Mouse (Mus musculus): ENCODE measurements around the gene Bap1. TPM values are rescaled to one million over a fixed set of nuclear protein-coding genes. Genes with fewer than 3 reads are reported as not detected.
A peak's percentile ranks its signal among the peaks of the same experiment; 100 is the strongest.

Gene Bap1
- polyA plus RNA-seq, 1 experiment, result 42.0 TPM

DNA sequence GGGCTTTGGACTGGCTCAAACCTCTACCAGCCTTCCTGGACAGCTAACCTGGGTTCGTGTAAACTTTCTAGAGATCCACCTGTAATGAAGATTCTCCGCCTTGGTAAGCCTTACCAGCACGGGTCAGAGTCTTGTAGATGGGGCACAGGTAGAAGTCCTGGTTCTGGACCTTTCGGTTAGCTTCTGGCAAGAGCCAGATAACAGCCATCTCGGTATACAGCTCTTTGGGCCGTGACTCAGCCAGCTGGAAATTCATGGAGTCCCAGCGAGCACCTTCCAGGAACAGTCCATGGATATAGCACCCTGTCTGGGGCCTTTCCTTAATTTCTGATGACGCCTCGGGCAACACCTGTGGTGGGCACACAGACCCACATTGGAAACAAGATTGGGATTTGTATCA lies 9.7 kb downstream of the Bap1 start:
- H3K79me3 ChIP-seq (ENCODE audit: low read depth), result no peaks in the 10 kb centered on the region
- no peaks in the 10 kb centered on the region for H3K79me2 ChIP-seq (ENCODE audit: control insufficient read depth, insufficient read depth)
- H3K36me3 ChIP-seq (ENCODE audit: control insufficient read depth, insufficient read depth), result peaks cover 62% of the 10 kb centered on the region
- no peaks in the 10 kb centered on the region for H3K27me3 ChIP-seq (ENCODE audit: control insufficient read depth, insufficient read depth, insufficient read length)
- H3K4me3 ChIP-seq (ENCODE audit: insufficient read depth, poor library complexity, severe bottlenecking), result no peak overlapping the region
- no peak overlapping the region for H3ac ChIP-seq (ENCODE audit: control insufficient read depth, insufficient read length, low read depth)
- no peak for TF ChIP-seq MYOD1 (IDR thresholded peaks at IDR 0.05; ENCODE audit: control insufficient read depth, insufficient read length, low read depth)
- no peak for TF ChIP-seq FOSL1 (IDR thresholded peaks at IDR 0.05; ENCODE audit: insufficient read depth, low read length, poor library complexity, severe bottlenecking)
- no peak for TF ChIP-seq CTCF (IDR thresholded peaks at IDR 0.05; ENCODE audit: control insufficient read depth, insufficient read depth, insufficient read length)
- TF ChIP-seq CEBPB (IDR thresholded peaks at IDR 0.05; ENCODE audit: low read depth), result no peak
- TF ChIP-seq MAX (IDR thresholded peaks at IDR 0.05), result no peak
- TF ChIP-seq MYOG (IDR thresholded peaks at IDR 0.05; ENCODE audit: control insufficient read depth, extremely low read depth, insufficient read length), result no peak
- no peak for TF ChIP-seq USF1 (IDR thresholded peaks at IDR 0.05; ENCODE audit: low read depth)

DNA sequence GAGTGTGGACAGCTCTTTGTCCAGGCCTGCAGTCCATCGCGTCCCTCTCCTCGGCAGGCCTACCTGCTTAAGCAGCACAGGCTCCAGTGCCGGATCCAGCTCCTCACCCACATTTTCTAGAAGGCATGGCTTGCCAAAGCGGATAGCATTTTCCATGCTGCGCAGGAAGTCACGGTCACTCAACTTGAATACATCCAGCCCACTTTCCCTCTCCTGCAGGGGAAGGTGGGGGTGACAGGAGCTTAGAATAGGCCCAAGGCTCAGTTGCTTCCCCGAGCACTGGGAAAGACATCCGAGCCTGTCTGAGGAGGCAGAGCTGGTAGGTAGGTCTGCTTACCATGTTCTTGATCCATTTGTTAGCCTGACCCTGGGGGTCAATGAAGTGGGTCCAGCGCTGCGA lies 16.4 kb downstream of the Bap1 start:
- Histone ChIP-seq H3ac (ENCODE audit: control insufficient read depth, insufficient read length, low read depth) (no peak overlapping the region), H3K36me3 (ENCODE audit: control insufficient read depth, insufficient read depth) (no peaks in the 10 kb centered on the region), H3K4me3 (ENCODE audit: insufficient read depth, poor library complexity, severe bottlenecking) (no peak overlapping the region), H3K79me2 (ENCODE audit: control insufficient read depth, insufficient read depth) (no peaks in the 10 kb centered on the region), H3K79me3 (ENCODE audit: low read depth) (no peaks in the 10 kb centered on the region), H3K27me3 (ENCODE audit: control insufficient read depth, insufficient read depth, insufficient read length) (peaks cover 26% of the 10 kb centered on the region)
- TF ChIP-seq MAX (IDR thresholded peaks at IDR 0.05) (no peak), FOSL1 (IDR thresholded peaks at IDR 0.05; ENCODE audit: insufficient read depth, low read length, poor library complexity, severe bottlenecking) (no peak), MYOG (IDR thresholded peaks at IDR 0.05; ENCODE audit: control insufficient read depth, extremely low read depth, insufficient read length) (no peak), USF1 (IDR thresholded peaks at IDR 0.05; ENCODE audit: low read depth) (no peak), MYOD1 (IDR thresholded peaks at IDR 0.05; ENCODE audit: control insufficient read depth, insufficient read length, low read depth) (no peak)

- Histone ChIP-seq H3ac (ENCODE audit: control insufficient read depth, insufficient read length, low read depth) (no peak overlapping the region), H3K36me3 (ENCODE audit: control insufficient read depth, insufficient read depth) (no peaks in the 10 kb centered on the region), H3K79me3 (ENCODE audit: low read depth) (no peaks in the 10 kb centered on the region), H3K79me2 (ENCODE audit: control insufficient read depth, insufficient read depth) (no peaks in the 10 kb centered on the region), H3K4me3 (ENCODE audit: insufficient read depth, poor library complexity, severe bottlenecking) (no peak overlapping the region), H3K27me3 (ENCODE audit: control insufficient read depth, insufficient read depth, insufficient read length) (peaks cover 26% of the 10 kb centered on the region)
- TF ChIP-seq MYOD1 (IDR thresholded peaks at IDR 0.05; ENCODE audit: control insufficient read depth, insufficient read length, low read depth) (no peak), MAX (IDR thresholded peaks at IDR 0.05) (no peak), USF1 (IDR thresholded peaks at IDR 0.05; ENCODE audit: low read depth) (no peak)
Measured at GRCm38 (mm10) chr14:31268301-31269001, 17.2 kb downstream of the Bap1 start.

DNA sequence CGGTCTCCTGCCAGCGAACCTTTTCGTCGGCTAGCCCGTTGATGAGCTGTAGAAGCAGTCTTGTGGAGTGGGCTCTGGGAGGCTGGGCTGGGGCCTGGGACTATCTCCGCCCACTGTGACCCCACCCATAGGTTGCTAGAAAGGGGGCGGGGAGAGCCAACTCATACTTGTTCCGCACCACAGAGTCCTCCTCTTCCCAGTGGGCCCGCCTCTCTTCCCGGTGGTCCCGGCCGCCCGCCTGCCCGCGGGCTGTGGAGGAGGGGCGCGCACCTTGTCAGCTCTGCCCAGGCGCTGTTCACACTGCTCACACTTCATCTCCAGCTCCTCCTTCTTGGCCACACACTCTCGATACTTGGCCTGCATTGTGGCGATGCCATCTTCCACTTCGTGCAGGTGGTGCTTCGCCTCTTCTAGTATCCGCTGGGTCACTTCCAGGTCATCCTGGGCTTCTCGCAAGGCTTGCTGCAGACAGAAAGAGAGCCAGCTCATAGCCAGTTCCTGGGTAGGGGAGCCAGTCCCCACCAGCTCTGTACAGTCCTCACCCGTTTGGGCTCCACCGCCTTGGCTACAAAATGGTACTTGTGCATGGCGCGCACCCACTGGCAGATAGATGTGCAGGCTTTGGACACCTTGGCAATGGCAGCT lies 18.3 kb downstream of the Bap1 start:
- H3K79me3 ChIP-seq (ENCODE audit: low read depth), result no peaks in the 10 kb centered on the region
- H3K79me2 ChIP-seq (ENCODE audit: control insufficient read depth, insufficient read depth), result no peaks in the 10 kb centered on the region
- H3K4me3 ChIP-seq (ENCODE audit: insufficient read depth, poor library complexity, severe bottlenecking), result no peak overlapping the region
- no peak overlapping the region for H3ac ChIP-seq (ENCODE audit: control insufficient read depth, insufficient read length, low read depth)
- H3K27me3 ChIP-seq (ENCODE audit: control insufficient read depth, insufficient read depth, insufficient read length), result peaks cover 26% of the 10 kb centered on the region
- no peaks in the 10 kb centered on the region for H3K36me3 ChIP-seq (ENCODE audit: control insufficient read depth, insufficient read depth)
- TF ChIP-seq MAX (IDR thresholded peaks at IDR 0.05), result no peak
- no peak for TF ChIP-seq USF1 (IDR thresholded peaks at IDR 0.05; ENCODE audit: low read depth)
- no peak for TF ChIP-seq CEBPB (IDR thresholded peaks at IDR 0.05; ENCODE audit: low read depth)
- TF ChIP-seq FOSL1 (IDR thresholded peaks at IDR 0.05; ENCODE audit: insufficient read depth, low read length, poor library complexity, severe bottlenecking), result no peak
- TF ChIP-seq MYOD1 (IDR thresholded peaks at IDR 0.05; ENCODE audit: control insufficient read depth, insufficient read length, low read depth), result no peak
- no peak for TF ChIP-seq MYOG (IDR thresholded peaks at IDR 0.05; ENCODE audit: control insufficient read depth, extremely low read depth, insufficient read length)
- no peak for TF ChIP-seq CTCF (IDR thresholded peaks at IDR 0.05; ENCODE audit: control insufficient read depth, insufficient read depth, insufficient read length)

GRCm38 (mm10) chr14:31271121-31271520 lies 19.9 kb downstream of the Bap1 start:
- no peak overlapping the region for H3K4me3 ChIP-seq (ENCODE audit: insufficient read depth, poor library complexity, severe bottlenecking)
- peaks cover 26% of the 10 kb centered on the region for H3K27me3 ChIP-seq (ENCODE audit: control insufficient read depth, insufficient read depth, insufficient read length)
- no peaks in the 10 kb centered on the region for H3K79me3 ChIP-seq (ENCODE audit: low read depth)
- H3K36me3 ChIP-seq (ENCODE audit: control insufficient read depth, insufficient read depth), result no peaks in the 10 kb centered on the region
- no peak overlapping the region for H3ac ChIP-seq (ENCODE audit: control insufficient read depth, insufficient read length, low read depth)
- H3K79me2 ChIP-seq (ENCODE audit: control insufficient read depth, insufficient read depth), result no peaks in the 10 kb centered on the region
- TF ChIP-seq FOSL1 (IDR thresholded peaks at IDR 0.05; ENCODE audit: insufficient read depth, low read length, poor library complexity, severe bottlenecking), result no peak
- TF ChIP-seq MYOG (IDR thresholded peaks at IDR 0.05; ENCODE audit: control insufficient read depth, extremely low read depth, insufficient read length), result no peak
- no peak for TF ChIP-seq CEBPB (IDR thresholded peaks at IDR 0.05; ENCODE audit: low read depth)

DNA sequence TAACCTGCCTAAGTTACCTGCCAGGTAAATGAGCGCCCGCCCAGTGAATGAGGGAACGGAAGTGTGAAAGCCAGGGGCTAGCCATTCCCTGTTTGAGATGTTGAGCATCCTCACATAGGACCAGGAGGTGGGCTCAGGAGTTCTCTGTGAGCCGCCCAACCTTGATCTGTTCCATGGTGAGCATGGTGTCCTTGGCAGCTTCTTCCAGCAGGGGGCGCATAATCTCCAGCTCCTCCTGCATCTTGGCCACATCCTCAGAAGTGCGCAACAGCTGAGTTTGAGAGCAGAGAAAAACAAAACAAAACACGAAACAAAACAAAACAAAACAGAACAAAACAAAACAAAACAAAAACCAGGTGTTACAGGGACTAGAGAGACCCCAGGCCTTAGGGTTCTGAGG lies 20.9 kb downstream of the Bap1 start:
- Histone ChIP-seq H3K79me3 (ENCODE audit: low read depth) (no peaks in the 10 kb centered on the region), H3K79me2 (ENCODE audit: control insufficient read depth, insufficient read depth) (no peaks in the 10 kb centered on the region), H3K4me3 (ENCODE audit: insufficient read depth, poor library complexity, severe bottlenecking) (no peak overlapping the region), H3ac (ENCODE audit: control insufficient read depth, insufficient read length, low read depth) (no peak overlapping the region), H3K36me3 (ENCODE audit: control insufficient read depth, insufficient read depth) (no peaks in the 10 kb centered on the region), H3K27me3 (ENCODE audit: control insufficient read depth, insufficient read depth, insufficient read length) (peaks cover 22% of the 10 kb centered on the region)
- TF ChIP-seq MYOD1 (IDR thresholded peaks at IDR 0.05; ENCODE audit: control insufficient read depth, insufficient read length, low read depth) (no peak), CTCF (IDR thresholded peaks at IDR 0.05; ENCODE audit: control insufficient read depth, insufficient read depth, insufficient read length) (peak; percentile 74), USF1 (IDR thresholded peaks at IDR 0.05; ENCODE audit: low read depth) (no peak), FOSL1 (IDR thresholded peaks at IDR 0.05; ENCODE audit: insufficient read depth, low read length, poor library complexity, severe bottlenecking) (no peak)
